Mouse (Mus musculus): ENCODE measurements at regions not wholly inside any gene's neighbourhood (a gene's known extent, or its start where the extent isn't known, plus 50 kb on each side); places are given as distances from the start of the nearest gene placed in this dataset.
A peak's percentile ranks its signal among the peaks of the same experiment; 100 is the strongest.

- DNase-seq, result no peak
Observed at GRCm38 (mm10) chr19:15481605-15482004, 465.5 kb downstream of the Psat1 start.

GRCm38 (mm10) chr19:15469541-15469940 is 477.6 kb downstream of the Psat1 start:
- no peak for DNase-seq

- DNase-seq, result no peak
Observed at GRCm38 (mm10) chr19:15466713-15467112, 480.4 kb downstream of the Psat1 start.

- DNase-seq, result no peak
Observed at GRCm38 (mm10) chr19:15465063-15465760, 481.9 kb downstream of the Psat1 start.

GRCm38 (mm10) chr19:15457793-15458192 is 489.3 kb downstream of the Psat1 start:
- DNase-seq, result no peak

- DNase-seq, result no peak
Observed at GRCm38 (mm10) chr19:15456943-15457735, 490.0 kb downstream of the Psat1 start.

- no peak for DNase-seq
Observed at GRCm38 (mm10) chr19:15448989-15449388, 498.1 kb downstream of the Psat1 start.

GRCm38 (mm10) chr19:15431798-15432197 is 515.3 kb downstream of the Psat1 start:
- DNase-seq, result no peak

- no peak for DNase-seq
Observed at GRCm38 (mm10) chr19:15421311-15421710, 525.8 kb downstream of the Psat1 start.

- no peak for DNase-seq
Observed at GRCm38 (mm10) chr19:15398624-15399023, 548.5 kb downstream of the Psat1 start.

GRCm38 (mm10) chr19:15371682-15372081 is 575.5 kb downstream of the Psat1 start:
- no peak for DNase-seq

- no peak for DNase-seq
Observed at GRCm38 (mm10) chr19:15366951-15367350, 580.2 kb downstream of the Psat1 start.

- DNase-seq, result no peak
Observed at GRCm38 (mm10) chr19:15357181-15357580, 590.0 kb downstream of the Psat1 start.

GRCm38 (mm10) chr19:15348356-15348755 is 598.8 kb downstream of the Psat1 start:
- DNase-seq, result no peak

- no peak for DNase-seq
Observed at GRCm38 (mm10) chr19:15342229-15342628, 604.9 kb downstream of the Psat1 start.

- DNase-seq, result peak in 1 of 2 experiments; percentile 18
Observed at GRCm38 (mm10) chr19:15340305-15340983, 606.7 kb downstream of the Psat1 start.

- DNase-seq, result no peak
Observed at GRCm38 (mm10) chr19:15339979-15340304, 607.2 kb downstream of the Psat1 start.

GRCm38 (mm10) chr19:15330155-15330554 is 617.0 kb downstream of the Psat1 start:
- DNase-seq, result peak in 1 of 2 experiments; percentile 17

- peak in 1 of 2 experiments; percentile 3 for DNase-seq
Observed at GRCm38 (mm10) chr19:15299474-15299873, 647.7 kb downstream of the Psat1 start.

GRCm38 (mm10) chr19:15285016-15285415 is 662.1 kb downstream of the Psat1 start:
- DNase-seq, result no peak

- no peak for DNase-seq
Observed at GRCm38 (mm10) chr19:15242781-15243180, 644.9 kb upstream of the Tle4 start.

GRCm38 (mm10) chr19:15230129-15230927 is 632.5 kb upstream of the Tle4 start:
- DNase-seq, result no peak

GRCm38 (mm10) chr19:15217387-15217786 is 619.5 kb upstream of the Tle4 start:
- DNase-seq, result no peak
